Mouse (Mus musculus) cerebellum, adult 11 months (tissue): ENCODE measurements at regions not wholly inside any gene's neighbourhood (a gene's known extent, or its start where the extent isn't known, plus 50 kb on each side); places are given as distances from the start of the nearest gene placed in this dataset.

Source experiments
- DNase-seq: peaks from one replicate; pipeline ENCODE4 v3.0.0; 2022

GRCm38 (mm10) chr4:5206394-5207099, 413.4 kb upstream of the Impad1 start:
- no peak for DNase-seq

- DNase-seq: no peak
Observed at GRCm38 (mm10) chr4:5205328-5206208, 412.4 kb upstream of the Impad1 start.

- no peak for DNase-seq
Observed at GRCm38 (mm10) chr4:5194272-5194671, 401.1 kb upstream of the Impad1 start.

GRCm38 (mm10) chr4:5181591-5181990, 388.4 kb upstream of the Impad1 start:
- no peak for DNase-seq

- peak; percentile 3 for DNase-seq
Observed at GRCm38 (mm10) chr4:5178991-5179693, 386.0 kb upstream of the Impad1 start.

- DNase-seq: no peak
Observed at GRCm38 (mm10) chr4:5165263-5165662, 372.1 kb upstream of the Impad1 start.

GRCm38 (mm10) chr4:5160931-5161330, 367.8 kb upstream of the Impad1 start:
- DNase-seq: no peak

- no peak for DNase-seq
Observed at GRCm38 (mm10) chr4:5130726-5131125, 337.6 kb upstream of the Impad1 start.

- DNase-seq: no peak
Observed at GRCm38 (mm10) chr4:5126059-5126458, 332.9 kb upstream of the Impad1 start.

GRCm38 (mm10) chr4:5098411-5098810, 305.3 kb upstream of the Impad1 start:
- DNase-seq: no peak

GRCm38 (mm10) chr4:5078723-5079122, 285.6 kb upstream of the Impad1 start:
- no peak for DNase-seq

- no peak for DNase-seq
Observed at GRCm38 (mm10) chr4:5074754-5075153, 281.6 kb upstream of the Impad1 start.

GRCm38 (mm10) chr4:5071243-5071642, 278.1 kb upstream of the Impad1 start:
- no peak for DNase-seq

GRCm38 (mm10) chr4:5059290-5059955, 266.3 kb upstream of the Impad1 start:
- no peak for DNase-seq

GRCm38 (mm10) chr4:5029929-5030328, 236.8 kb upstream of the Impad1 start:
- no peak for DNase-seq

- DNase-seq: no peak
Observed at GRCm38 (mm10) chr4:4987491-4987890, 194.3 kb upstream of the Impad1 start.

GRCm38 (mm10) chr4:4983474-4984194, 190.5 kb upstream of the Impad1 start:
- no peak for DNase-seq

GRCm38 (mm10) chr4:4971800-4972319, 178.7 kb upstream of the Impad1 start:
- DNase-seq: no peak

GRCm38 (mm10) chr4:4948956-4949355, 155.8 kb upstream of the Impad1 start:
- no peak for DNase-seq

GRCm38 (mm10) chr4:4944498-4944897, 151.3 kb upstream of the Impad1 start:
- DNase-seq: no peak

- no peak for DNase-seq
Observed at GRCm38 (mm10) chr4:4925741-4926140, 132.6 kb upstream of the Impad1 start.

GRCm38 (mm10) chr4:4920256-4920655, 127.1 kb upstream of the Impad1 start:
- no peak for DNase-seq
